Mouse (Mus musculus) testis, postnatal 14 days (tissue): ENCODE measurements around the gene Bmper.

Experiments
- DNase-seq: peaks from one replicate; pipeline ENCODE4 v3.0.0; 2021; ENCODE audit warnings: low spot score

Bmper gene

DNA sequence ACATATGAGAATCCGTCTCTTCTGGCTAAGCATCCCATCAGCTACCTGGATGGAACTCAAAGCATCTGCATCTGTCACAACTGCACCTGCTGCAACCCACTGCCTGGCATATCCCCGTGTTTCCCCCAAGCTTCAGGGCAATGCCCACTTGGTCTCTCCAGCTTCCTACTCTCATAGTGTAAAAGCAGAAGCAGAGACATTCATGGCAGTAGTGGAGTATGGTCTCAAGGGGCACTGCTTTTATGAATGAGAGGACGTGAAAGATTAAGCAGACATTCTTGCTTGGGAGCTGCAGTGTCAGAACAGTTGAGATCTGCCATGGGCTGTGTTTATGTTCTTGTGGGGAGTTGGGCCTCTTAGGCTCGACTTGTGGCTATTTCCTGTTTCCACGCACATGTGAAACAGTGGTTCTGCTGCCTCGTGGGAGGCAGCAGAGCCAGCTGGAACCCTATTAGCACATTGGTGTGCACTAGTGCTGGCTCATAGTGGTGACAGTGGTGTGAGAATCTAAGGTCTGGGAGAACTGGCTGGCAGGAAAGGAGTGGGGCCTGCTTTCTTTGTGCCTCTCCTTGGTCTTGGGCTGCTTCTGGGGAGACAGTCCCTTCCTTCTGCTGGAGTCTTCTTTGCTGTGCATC, 12.6 kb downstream of the Bmper start:
- DNase-seq, result no peak

DNA sequence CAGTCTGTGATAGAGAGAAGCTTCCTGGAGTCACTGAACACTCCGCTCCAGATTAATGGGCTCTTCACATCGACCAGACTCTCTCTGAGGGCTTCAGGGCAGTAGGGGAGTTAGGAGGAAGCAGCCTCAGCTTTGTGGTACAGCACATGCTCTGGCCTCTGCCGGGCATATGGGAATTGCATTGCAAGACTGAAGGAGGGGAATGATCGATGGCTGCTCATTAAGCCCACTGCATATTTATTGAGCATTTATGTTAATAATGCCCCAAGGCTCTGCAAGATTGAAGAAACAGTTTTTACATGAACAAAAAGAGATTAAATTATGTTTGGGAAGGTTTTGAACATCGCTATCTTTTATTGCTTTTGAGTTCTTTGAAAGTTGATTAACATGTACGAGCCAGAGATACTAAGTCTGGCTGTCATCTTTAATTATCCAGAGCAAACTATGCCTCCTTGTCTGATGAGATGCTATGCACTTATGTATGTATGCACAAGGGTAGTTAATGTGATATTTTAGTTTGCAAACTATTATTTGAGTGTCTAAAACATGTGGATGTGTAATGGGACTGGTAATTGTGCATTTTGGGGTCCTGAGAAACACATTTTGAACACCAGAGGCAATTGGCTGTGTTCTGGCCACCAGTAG, 13.9 kb downstream of the Bmper start:
- no peak for DNase-seq

DNA sequence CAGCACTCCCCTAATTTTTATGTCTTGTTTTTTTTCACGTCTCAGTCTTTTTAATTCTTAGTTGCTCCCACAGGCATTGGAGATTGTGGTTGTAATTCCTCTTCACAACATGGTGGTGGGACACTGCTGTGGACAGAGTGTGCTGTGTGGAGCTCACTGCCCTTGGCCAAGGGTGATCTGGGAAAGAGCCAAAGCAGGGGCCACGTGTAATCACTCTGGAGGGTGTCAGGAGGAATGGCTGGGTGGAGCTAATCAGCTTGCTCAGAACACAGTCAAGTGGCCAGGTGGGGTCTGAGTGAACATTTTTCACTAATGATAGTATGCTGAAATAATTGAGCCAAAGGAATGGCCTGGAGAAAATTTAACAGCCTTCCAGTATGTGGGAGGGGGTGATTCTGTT, 16.1 kb downstream of the Bmper start:
- DNase-seq, result no peak

DNA sequence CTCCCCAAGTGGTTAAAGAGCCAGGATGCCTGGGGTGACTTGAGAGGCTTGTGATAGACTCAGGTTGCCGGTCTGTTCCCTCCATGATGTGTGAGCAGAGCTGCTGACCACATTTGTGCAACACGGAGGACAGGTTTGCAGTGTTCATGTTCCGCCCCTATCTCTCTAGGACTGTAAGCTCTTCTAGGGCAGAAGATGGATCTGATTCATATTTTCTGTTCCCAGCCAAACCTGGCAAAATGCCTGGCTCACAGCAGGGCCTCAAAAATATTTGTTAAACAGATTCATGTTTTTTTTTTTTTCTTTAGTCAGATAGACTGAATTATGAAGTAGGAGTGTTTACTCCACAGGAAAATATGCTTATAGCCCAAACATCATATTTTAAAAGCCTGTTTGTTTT, 20.0 kb downstream of the Bmper start:
- DNase-seq, result no peak

DNA sequence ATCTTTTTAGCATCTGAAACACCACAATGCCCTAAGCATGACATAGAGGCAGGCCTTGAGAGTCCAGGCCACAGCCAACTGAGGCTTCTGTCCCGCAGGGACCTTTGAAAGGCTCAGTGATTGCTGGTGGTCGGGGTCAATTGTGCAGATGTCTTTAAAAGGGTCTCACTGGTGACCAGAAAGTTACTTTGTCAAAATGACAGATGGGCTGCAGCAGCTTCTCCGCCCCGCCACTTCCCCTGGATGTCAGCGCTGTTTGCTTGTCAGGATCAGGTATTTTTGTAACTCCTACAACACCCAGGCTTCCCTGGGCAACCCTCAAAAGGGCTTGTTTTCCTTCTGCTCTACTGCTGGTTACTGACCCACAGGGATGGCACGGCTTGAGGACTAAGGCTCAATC, 21.0 kb downstream of the Bmper start:
- DNase-seq, result no peak

DNA sequence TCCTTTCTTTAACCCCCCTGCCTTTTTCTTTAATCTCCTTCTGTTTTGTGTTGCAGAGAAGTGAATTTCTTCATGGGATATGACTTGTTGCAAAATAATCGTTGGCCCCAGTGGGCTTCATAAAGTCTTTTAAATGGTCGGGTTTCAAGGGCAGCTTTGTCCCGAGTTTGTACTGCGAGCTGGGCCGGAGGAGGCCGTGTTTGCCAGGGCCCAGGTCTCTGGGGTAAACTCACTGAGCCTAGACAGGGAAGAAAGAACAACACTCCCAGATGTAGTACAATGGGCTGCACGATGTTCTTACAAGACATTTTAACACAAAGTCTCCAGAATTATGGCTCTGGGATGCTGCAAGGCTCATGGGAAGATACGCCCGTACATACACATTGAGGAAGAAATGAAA, 23.5 kb downstream of the Bmper start:
- peak; percentile 21 for DNase-seq

DNA sequence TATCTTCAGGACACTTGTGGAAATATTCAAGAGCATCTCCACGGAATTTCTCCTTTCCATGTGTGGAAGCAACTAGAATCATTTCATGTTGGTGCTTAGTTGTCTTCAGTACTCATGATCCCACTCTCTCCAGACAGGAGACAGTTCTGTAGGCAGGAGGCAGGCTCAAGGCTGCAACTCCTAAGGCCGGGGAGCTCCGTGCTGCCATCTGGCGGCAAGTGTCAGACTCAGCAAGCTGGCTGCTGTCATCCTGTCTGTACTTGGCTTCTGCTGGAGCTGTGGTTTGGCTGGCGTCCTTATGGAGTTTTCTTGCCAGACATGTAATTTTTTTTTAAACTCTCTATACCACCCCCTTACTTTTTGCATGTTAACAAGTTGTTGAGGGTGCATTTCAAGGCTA, 27.1 kb downstream of the Bmper start:
- peak; percentile 52 for DNase-seq

DNA sequence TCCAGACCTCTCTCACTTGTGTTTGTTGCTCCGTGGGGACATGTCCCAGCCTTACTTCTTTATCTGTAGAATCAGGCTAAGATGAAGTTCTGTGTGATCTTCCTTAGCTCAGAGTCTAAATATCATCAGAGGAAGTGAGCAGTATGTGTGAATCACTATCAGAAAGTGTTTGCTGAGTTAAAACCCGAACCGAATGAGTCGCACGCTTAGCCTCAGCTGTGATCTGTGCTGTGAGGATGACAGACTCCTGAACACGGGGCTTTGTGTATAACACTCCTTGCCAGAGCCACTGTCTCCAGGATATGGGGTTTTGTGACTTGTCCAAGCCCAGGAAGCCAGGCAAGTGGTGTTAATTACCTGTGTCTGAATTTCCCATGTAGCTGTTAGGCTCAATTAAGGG, 28.1 kb downstream of the Bmper start:
- DNase-seq, result no peak

DNA sequence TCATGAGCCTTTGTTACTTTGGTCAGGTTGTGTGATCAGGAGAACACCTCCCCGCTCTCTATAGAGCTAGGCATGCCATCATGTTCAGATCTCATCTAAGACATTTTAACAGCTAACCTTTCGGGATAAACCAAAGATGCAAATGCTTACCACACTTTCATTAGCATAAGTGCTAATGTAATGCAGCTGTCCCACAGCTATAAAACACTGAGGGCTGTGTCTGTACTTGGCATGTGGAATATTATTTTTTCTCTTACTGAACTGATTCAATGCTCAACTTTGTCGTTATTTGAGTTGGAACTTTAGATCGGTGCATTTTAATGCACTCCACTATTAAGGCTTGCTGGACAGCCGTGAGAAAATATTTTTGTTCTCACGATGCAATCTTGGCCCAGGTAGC, 30.7 kb downstream of the Bmper start:
- DNase-seq, result no peak

DNA sequence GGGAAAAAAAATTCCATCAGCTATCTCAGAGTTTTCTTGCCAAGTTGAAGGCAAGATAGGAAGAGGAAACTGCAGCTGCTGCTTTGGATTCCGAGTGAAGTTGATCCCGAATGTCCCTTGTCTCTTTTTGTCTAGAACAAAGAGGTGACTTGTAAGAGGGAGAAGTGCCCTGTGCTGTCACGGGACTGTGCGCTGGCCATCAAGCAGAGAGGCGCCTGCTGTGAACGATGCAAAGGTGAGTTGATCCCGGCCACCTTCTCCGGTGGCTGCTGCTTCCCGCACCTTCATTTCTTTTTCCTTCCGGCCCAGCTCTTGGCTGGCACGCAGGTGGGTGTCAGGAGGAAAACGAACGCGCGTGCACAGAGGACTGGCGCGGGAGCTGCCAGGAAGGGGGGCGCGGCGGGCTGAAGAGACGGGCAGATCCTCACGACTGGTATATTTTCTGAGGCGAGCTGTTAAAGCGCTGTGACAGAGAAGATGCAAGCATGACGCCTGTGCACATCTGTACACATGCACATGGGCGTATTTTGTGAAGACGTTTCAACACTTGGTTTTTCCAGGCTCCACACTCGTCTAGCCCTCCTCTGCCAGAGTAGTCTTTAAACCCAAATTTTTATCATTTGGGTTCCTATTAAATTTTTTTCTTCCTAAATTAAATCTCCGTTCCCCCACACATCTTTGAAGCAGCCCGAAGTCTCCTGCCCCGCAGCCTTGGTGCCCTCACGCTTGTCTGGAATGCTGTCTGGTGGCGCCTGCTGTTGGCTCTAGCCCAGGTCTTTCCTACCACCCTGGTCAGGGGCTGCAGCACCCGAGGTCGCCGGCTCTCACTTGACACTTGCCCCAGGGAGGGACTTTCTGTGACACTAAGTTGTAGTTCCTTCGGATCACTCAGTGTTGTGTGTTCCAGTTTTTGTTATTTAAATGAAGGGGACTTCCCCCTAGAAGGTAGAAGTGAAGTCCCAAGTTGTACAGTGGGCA, 31.6 kb downstream of the Bmper start:
- no peak for DNase-seq

DNA sequence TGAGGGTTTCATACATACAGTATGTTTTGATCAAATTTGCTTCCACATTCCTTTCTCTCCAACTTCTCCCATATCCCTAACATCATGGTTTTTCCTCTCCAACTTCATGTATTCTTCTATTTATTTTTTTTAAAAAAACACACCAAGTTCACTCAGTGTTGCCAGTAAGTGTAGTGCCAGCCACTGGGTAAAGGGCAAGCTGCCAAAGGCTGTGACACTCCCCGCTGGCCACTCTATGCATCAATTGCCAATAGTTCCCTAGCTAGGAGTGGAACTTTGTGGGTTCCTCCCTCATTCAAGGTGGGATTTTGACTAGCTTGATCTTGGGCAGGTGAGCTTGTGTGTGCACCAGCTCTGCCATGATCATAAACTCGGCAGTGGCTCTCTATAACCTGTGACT, 33.0 kb downstream of the Bmper start:
- no peak for DNase-seq

DNA sequence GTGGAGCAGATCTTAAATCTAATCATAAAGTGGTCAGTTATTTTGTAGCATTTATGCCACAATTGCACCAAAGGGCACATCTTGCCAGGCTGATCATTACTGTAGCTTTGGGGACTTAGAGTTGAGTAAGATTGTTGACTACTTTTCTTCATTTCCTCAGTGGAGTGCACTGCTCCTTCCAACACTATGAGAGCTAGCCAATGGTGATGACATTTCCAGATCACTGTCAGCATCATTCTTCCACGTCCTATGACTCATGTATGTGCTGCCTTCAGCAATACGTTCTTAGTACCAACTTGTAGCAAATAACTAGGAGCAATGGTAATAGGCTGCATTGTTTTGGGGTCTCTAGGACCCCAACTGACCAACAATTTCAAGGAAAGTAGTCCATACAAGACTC, 33.7 kb downstream of the Bmper start:
- DNase-seq, result no peak

DNA sequence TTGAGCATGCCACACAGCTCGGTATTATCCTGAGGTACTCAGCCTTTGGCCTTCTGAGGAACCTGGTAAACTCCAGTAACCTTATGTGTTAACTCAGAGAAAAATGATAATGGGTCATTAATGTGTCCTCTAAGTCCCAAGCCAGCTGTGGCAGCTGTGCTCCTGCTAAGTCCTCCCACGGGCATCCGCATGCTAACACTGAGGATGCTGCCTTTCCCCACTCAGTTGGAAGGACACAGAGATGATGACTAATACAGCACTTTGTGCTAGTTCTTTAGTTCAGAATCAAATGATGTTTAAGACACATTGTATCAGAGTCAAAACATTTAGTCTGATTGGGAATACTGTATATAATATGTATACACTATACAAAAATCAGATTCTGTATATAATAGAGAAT, 39.0 kb downstream of the Bmper start:
- no peak for DNase-seq

DNA sequence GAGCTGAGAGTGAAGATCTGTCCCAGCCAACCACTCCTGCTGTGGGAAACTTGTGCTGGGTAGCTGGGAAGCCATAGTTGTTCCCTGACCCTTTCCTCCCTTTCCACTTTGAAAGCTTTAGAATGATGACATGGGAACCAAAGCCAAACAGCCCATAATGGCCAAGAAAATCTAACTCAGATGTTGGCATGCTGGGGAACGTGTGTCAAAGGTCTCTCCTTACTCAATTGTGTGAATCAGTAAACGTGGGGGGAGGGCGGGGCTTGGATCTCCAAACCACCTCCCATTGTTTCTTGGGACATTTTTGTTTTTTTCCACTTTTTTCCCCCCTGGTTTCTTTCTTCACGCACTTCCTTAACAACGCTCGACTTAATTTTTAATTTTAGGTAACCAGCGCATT, 40.0 kb downstream of the Bmper start:
- no peak for DNase-seq

DNA sequence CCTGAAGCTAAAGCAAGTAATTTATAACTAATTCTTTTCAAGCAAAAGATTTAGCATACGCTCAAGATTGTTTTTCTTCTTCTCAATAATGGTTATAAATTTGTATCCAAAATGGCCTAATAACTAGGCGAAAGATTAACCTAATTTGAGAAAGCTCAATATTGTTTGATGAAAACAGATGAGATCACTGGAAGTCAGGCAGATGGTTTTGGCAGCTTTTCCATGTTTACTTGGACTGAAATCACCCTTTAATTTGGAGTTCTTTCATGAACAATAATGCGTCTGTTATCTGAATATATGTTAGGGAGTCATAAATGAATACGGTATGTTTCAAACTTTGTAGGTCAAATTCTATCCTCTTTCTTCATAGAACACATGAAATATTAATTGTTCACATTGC, 41.6 kb downstream of the Bmper start:
- DNase-seq, result no peak

DNA sequence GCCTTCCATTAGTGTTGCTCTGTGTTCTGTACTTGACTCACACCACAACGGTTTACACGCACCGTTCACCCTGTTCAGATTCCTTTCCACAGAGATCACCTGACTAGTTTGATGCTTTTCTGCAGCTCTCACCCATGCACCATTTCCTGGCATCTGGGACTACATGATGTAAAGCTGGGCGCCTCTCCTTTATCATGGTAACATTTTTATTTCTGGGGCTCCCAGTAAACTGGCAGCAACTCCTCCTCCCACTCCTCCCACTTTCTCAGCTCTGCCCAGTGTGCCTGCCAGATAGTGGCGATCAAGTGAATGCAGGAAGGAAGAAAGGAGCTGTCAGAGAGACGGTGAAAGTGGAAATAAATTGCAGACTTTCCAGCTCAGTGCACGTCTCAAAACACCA, 45.7 kb downstream of the Bmper start:
- DNase-seq, result no peak

DNA sequence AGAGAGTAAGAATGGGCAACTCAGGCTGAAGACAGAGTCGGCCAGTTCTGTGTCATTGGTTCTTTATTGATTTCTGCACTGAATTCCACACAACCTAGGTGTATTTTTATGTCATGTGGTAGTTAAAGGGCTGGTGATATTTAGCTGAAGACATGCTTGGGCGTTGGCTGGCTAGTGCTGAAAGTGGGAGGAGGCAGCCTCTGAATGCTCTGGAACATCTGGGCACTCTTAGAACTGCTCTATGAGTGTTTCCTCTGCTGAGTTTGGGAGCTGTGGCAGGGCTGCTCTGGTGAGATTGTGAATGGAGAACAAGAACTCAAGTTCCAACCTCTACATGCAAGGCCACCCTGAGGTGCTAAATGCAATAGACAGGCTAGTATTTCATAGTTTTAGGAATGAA, 46.2 kb downstream of the Bmper start:
- no peak for DNase-seq

DNA sequence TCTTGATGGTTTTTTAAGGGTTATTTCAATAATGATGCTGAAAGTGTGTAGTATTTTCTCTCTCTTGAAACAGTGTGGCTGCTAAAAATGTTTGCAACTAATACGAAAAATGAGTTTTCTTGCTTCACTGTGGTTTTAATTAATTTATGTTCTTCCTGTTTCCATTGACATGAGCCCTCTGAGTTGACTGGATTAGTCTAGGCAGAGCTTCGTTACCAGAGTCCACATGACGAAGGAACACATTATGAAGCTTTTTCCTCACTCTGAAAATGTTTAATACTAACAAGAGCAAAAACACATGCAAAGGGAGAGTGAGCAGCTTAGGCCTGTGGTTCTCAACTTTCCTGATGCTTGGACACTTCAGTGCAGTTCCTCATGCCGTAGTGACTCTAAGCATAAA, 53.4 kb downstream of the Bmper start:
- no peak for DNase-seq

DNA sequence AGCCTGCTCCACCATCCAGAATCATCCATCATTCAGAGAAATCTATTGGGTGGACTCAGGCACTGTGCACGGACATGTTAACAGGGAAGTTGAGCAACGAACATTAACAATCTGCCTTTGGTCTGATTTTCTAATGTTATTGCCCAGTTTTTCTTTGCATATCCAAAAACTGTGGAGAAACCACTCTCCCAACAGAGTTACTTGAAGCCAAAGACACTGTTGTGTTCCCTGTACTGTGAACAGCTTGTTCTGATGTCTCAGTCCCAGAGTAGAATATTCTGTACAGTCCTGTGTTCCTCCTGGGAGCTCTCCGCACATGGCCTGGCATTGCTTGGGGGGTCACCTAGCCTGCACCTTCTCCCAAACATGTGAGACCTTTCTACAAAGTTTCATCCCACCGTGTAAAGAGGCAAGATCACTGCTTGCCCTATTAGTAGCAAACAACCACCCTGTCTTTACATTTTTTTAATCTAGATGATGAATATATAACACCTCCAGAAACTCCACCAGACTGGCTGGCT, 62.1 kb downstream of the Bmper start:
- DNase-seq, result no peak

DNA sequence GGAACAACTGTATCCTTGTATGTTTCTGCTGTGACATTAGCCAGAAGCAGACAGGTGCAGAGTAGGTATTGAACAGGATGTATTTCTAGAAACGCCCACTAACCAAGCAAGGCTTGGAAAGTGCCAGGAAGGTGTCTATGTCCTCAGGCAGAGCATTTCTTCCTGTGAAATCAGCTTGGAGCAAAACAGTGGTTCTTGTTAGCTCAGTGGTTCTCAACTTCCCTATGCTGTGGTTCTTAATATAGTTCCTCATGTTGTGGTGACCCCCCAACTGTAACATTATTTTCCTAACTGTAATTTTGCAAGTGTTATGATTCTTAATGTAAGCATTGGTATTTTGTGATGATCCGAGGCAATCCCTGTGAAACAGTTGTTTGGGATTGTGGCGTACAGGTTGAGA, 70.7 kb downstream of the Bmper start:
- DNase-seq, result no peak

DNA sequence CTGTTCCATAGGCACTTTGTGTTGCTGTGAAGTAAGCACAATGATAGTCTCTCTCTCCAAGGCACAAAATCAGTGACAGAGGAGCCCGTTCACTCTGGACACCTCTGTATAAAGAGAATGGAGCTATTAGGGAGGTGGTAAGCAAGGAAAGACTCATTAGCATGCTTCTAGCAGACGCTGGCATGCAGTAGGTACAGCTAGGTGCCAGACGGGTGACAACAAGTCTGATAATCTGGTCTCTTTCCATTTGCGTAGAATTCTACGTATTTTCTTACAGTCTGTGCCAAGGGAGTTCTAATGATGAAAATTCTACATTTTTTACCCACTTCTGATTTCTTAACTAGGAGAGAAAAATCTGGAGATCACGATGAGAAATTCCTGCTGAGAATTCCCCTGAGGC, 72.7 kb downstream of the Bmper start:
- no peak for DNase-seq

DNA sequence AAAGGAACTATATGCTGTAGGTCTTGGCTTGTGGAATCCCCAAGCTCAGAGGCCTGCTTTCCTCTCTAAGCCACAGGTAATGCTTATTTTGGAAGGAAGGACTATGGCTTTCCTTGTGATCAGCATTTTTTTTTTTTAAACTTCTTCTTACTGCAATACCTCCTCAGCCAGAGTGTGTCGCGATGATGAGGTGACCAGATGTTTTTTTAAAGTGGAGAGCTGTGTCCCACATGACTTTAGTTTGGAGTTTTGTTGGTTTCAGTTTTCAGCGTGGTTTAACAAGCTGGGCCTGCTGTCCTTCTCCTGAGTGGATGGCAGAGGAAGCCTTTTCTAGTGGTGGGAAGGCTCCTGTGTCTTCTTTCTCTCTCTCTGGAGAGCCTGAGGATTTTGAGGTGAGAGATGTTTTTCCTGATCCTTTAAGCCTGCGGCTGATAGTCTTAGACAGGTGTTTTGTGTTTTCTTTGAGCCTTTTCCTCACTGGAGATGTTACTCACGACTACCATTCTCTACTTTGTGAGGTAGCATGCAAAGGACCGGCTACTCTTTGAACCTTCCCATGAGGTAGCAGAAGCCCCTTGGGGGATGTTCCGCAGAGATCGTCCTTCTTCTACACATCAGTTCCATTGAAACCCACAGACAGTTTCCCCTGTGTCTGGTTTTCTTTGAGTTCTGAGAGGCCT, 74.8 kb downstream of the Bmper start:
- no peak for DNase-seq
